Mouse (Mus musculus) E14TG2a.4 (cell line): ENCODE results near the gene Supt5.
A peak's percentile ranks its signal among the peaks of the same experiment; 100 is the strongest.

Experiments used
- H3K27me3 ChIP-seq: 2 replicates; pipeline ENCODE4 v1.6.1; 2014; ENCODE audit warnings: low read length, control low read depth; ENCODE audit not compliant: insufficient read depth
- H3K36me3 ChIP-seq: 2 replicates; pipeline ENCODE4 v1.6.1; 2014; ENCODE audit warnings: low read length, control low read depth; ENCODE audit not compliant: insufficient read depth
- H3K4me1 ChIP-seq: replicated peaks from 2 replicates; pipeline ENCODE4 v1.6.1; 2014; ENCODE audit warnings: low read depth, low read length, control low read depth
- H3K4me3 ChIP-seq: replicated peaks from 2 replicates; pipeline ENCODE4 v1.5.1; 2014; ENCODE audit warnings: mild to moderate bottlenecking, low read length
- H3K9me3 ChIP-seq: 2 replicates; pipeline ENCODE4 v1.6.1; 2014; ENCODE audit warnings: low read length, control low read depth
- CTCF ChIP-seq: conservative IDR thresholded peaks from 2 replicates; pipeline ENCODE4 v1.5.1; 2014; ENCODE audit warnings: low read length
- NANOG ChIP-seq: IDR thresholded peaks from 2 replicates; pipeline ENCODE4 v1.6.1; 2014; ENCODE audit warnings: borderline replicate concordance, low read length, mixed read lengths
- POU5F1 ChIP-seq: IDR thresholded peaks from 2 replicates; pipeline ENCODE4 v1.6.1; 2014; ENCODE audit warnings: low read length, borderline replicate concordance

The Supt5 gene

DNA sequence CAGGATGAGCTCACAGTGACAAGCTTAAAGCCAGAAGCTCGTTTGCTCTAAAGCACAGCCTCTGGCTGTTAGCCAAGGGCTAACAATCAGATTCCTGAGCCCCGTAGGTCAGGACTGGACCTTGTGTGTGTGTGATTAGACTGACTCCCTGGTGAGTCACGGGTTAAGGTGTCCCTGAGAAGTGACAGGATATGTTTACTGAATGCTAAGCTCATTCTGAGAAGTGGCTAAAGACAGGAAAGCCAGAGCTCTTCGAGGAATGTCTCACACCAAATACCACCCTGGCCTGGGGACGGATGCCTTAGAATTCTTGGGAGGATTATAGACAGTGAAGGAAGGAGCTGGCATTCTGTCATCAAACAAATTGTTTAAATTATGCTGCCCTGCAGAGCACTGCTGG, 19.4 kb upstream of the Supt5 start:
- Histone ChIP-seq H3K9me3 (peaks cover 7% of the 10 kb centered on the region), H3K4me3 (no peak overlapping the region), H3K36me3 (peaks cover 70% of the 10 kb centered on the region), H3K27me3 (peaks cover 22% of the 10 kb centered on the region; the same call in 1 of the 2 replicates), H3K4me1 (peaks cover 72% of the 10 kb centered on the region)
- no peak for TF ChIP-seq NANOG
- TF ChIP-seq POU5F1: no peak
- TF ChIP-seq CTCF: no peak

DNA sequence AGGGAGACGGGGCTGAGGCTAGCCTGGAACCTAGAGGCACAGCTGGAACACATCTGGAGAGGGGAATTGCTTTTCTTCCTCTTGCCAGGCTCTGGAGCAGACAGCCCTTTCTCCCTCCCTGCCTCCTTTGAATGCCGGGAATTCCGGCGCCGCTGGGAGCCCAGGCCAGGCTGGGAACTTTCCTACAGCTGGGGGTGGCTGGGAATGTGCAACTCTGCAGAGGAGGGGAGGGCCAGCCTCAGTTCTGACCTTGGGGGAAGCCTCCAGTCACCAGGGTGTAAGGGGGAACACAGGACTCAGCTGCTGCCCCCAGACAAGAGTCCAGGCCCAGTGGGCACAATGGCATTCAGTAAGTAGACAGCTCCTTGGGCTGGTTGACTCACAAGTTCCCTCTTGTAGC, 18.4 kb upstream of the Supt5 start:
- peaks cover 71% of the 10 kb centered on the region for H3K36me3 ChIP-seq
- H3K9me3 ChIP-seq: peaks cover 7% of the 10 kb centered on the region
- TF ChIP-seq NANOG (no peak), CTCF (no peak), POU5F1 (no peak)
- peaks cover 72% of the 10 kb centered on the region for H3K4me1 ChIP-seq
- H3K27me3 ChIP-seq: peaks cover 16% of the 10 kb centered on the region; the same call in 1 of the 2 replicates
- peak overlapping the region; percentile 17; the same call in 1 of the 2 replicates for H3K4me3 ChIP-seq

DNA sequence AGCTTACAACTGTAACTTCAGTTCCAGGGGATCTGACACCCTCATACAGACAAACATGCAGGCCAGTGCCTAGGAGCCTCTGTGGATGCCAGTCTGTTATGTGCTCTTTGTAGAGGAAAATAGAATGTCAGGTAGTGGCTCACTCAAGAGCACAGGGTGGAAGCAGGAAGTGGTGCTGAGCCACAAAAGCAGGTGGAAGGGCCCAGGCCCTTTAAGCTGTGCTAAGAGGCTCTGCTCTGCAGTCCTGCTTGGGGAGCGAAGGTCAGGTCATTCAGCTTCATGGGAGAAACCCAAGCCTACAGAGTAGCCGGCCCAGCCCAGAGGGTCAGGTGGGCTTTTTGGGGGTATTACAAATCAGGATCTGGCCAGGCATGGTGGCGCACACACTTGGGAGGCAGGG, 16.7 kb upstream of the Supt5 start:
- H3K9me3 ChIP-seq: no peaks in the 10 kb centered on the region
- peaks cover 68% of the 10 kb centered on the region for H3K4me1 ChIP-seq
- no peak for TF ChIP-seq CTCF
- TF ChIP-seq POU5F1: no peak
- no peak for TF ChIP-seq NANOG

DNA sequence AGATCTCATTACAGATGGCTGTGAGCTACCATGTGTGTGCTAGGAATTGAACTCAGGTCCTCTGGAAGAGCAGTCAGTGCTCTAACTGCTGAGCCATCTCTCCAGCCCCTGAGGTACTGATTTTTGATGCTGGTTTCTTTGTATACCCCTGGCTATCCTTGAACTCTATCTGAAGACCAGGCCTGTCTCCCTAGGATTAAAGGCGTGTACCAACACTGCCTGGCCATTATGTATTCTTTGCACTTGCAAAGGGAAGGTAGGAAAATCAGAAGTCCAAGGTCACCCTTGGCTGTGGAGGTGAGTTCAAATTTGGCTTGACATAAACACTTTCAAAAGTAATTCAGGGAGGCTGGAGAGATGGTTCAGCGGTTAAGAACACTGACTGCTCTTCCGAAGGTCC, 16.1 kb upstream of the Supt5 start:
- Histone ChIP-seq H3K36me3 (peaks cover 58% of the 10 kb centered on the region), H3K4me3 (no peak overlapping the region), H3K4me1 (peaks cover 73% of the 10 kb centered on the region), H3K27me3 (peaks cover 9% of the 10 kb centered on the region; the same call in 1 of the 2 replicates), H3K9me3 (no peaks in the 10 kb centered on the region)
- TF ChIP-seq POU5F1: no peak
- TF ChIP-seq CTCF: no peak
- no peak for TF ChIP-seq NANOG

More for the DNA sequence above, 16.7 kb upstream of the Supt5 start:
- H3K4me3 ChIP-seq: no peak overlapping the region
- H3K27me3 ChIP-seq: peaks cover 14% of the 10 kb centered on the region; the same call in 1 of the 2 replicates
- peaks cover 64% of the 10 kb centered on the region for H3K36me3 ChIP-seq

DNA sequence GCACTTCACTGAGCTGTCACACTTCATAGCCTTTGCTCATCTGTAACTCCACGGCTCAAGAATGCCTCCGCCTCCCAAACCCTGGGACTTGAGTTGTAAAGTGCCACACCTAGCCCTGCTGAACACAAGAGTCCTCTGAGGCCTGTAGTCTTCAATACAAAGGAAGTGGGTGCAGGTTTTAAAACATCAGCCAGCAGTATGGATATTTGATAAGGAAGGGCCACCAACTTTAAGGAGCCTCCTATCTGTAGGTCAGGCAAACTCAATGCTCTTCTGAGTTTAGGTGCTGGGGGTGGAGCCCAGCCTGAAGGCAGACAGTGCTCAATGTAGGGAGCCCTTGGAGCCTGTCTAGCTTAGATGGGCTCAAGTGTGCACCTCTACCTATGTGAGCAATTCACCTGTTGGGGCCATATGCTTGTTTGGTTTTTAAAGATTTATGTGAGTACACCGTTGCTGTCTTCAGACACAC, 15.6 kb upstream of the Supt5 start:
- H3K27me3 ChIP-seq: 0 out of 2 replicates have a peak, but pooled peaks cover 4% of the 10 kb centered on the region
- H3K9me3 ChIP-seq: no peaks in the 10 kb centered on the region
- TF ChIP-seq POU5F1 (no peak), NANOG (no peak), CTCF (no peak)
- peaks cover 77% of the 10 kb centered on the region for H3K4me1 ChIP-seq
- no peak overlapping the region for H3K4me3 ChIP-seq
- H3K36me3 ChIP-seq: peaks cover 53% of the 10 kb centered on the region

DNA sequence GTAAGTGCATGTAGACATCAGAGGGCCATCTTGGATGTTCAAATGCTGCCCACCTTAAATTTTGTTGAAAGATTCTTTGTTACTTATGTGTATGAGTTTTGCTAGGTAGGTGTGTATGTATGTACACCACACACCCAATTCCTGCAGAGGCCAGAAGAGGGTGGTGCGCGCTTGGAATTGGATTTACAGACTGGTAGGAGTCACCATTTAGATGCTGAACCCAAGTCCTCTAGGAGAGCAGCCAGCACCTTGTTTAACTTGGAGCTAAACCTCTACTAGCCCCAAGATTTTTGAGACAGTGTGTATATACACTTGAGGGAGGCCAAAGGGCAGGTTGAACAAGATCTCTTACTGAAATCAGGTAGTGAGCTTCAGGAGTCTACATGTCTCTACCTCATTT, 14.7 kb upstream of the Supt5 start:
- TF ChIP-seq CTCF: no peak
- no peak for TF ChIP-seq POU5F1
- TF ChIP-seq NANOG: no peak
- Histone ChIP-seq H3K27me3 (no peaks in the 10 kb centered on the region), H3K9me3 (no peaks in the 10 kb centered on the region), H3K4me1 (peaks cover 80% of the 10 kb centered on the region), H3K36me3 (peaks cover 50% of the 10 kb centered on the region), H3K4me3 (peak overlapping the region; percentile 99)

DNA sequence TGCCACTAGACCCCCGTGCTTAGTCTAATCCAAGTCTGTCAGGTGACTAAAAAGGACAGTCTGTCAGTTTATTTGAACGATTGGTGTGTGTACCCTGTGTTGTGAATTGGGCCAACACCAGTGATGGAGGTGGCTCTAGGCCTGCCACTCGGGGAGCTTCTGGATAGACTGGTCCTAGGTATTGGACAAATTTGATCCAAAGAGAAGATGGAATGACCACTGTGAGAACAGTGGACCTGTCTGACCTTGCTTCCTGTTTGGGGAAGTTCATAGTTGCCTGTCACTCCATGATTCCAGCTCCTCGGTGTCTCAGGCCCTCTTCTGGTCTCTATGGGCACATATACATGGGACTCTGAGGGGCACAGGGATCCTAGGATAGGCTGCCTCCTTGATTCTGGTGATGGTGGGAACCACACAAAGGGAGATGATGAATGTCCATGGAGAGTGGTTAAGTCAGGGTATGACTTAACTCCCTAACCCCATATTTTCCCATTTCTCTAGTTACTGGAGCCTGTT, 13.2 kb upstream of the Supt5 start:
- no peak for TF ChIP-seq CTCF
- no peak for TF ChIP-seq POU5F1
- TF ChIP-seq NANOG: no peak

DNA sequence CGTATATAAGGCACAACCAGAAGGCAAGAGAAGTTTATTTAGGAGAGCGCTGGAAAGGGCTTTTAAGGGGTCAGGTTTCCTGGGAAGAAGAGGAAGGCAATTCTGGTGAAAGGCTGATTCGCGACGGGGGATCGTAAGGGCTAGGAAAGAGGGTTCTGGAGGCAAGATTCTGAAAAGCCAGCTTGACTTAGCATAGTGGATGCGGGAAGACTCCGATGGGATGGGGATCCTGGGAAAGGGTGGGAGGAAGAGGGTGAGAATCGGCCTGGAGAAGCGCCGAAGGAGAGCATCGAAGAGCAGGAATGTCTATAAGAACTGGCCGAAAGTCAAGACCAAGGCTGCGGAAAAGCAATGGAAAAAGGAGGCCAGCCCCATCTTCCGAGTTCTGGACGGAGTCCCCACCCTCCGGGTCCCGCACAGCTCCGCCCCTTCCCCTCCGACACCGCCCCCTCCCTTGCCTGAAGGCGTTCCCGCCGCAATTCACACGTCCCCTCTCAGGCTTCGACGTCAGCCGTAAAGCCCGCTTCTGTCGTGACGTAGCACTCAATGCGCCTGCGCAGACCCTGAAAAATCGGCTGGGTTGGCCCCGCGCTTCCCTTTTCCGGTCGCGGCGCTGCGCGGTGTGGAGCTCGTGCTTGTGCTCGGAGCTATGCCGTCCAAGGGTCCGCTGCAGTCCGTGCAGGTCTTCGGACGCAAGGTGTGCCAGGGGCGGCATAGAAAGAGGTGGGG, 11.8 kb upstream of the Supt5 start, which contains the start of gene Rps16:
Rps16 (plus strand) TSS at position 498 of the 729 bp plus-strand sequence.
- H3K36me3 ChIP-seq: peaks cover 43% of the 10 kb centered on the region
- TF ChIP-seq POU5F1 (no peak), CTCF (no peak), NANOG (no peak)
- H3K9me3 ChIP-seq: no peaks in the 10 kb centered on the region
- H3K4me1 ChIP-seq: peaks cover 54% of the 10 kb centered on the region
- H3K4me3 ChIP-seq: peak within 1 kb of the TSS; percentile 99
- no peaks in the 10 kb centered on the region for H3K27me3 ChIP-seq

More for the DNA sequence above, 13.2 kb upstream of the Supt5 start:
- Histone ChIP-seq H3K4me1 (peaks cover 64% of the 10 kb centered on the region), H3K36me3 (peaks cover 50% of the 10 kb centered on the region), H3K4me3 (peak overlapping the region; percentile 99), H3K27me3 (no peaks in the 10 kb centered on the region), H3K9me3 (no peaks in the 10 kb centered on the region)

DNA sequence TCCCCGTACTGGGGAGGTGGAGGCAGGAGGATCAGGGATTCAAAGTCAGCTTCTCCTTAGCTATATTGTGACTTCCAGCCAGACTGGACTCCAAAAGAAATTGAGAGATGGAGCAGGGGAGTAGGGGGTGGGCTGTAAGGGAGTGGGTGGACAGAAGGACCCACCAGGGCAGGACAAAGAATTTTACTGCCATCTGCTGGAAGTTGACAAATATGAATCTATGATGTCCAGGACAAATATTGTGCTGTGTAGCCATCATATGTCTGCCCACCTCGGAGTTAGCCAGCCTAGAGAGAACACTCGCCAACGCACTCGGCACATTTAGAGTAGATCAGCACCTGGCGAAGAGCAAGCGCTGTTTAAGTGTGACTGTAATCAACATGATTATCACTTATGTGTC, 10.1 kb upstream of the Supt5 start:
- H3K4me3 ChIP-seq: no peak overlapping the region
- peaks cover 46% of the 10 kb centered on the region for H3K4me1 ChIP-seq
- no peak for TF ChIP-seq CTCF
- TF ChIP-seq POU5F1: no peak
- TF ChIP-seq NANOG: no peak
- no peaks in the 10 kb centered on the region for H3K27me3 ChIP-seq
- H3K9me3 ChIP-seq: no peaks in the 10 kb centered on the region
- peaks cover 26% of the 10 kb centered on the region for H3K36me3 ChIP-seq
